Mouse (Mus musculus) E14TG2a.4 (cell line): ENCODE results near the gene Antxr2.

Experiments used
- CTCF ChIP-seq: conservative IDR thresholded peaks from 2 replicates; pipeline ENCODE4 v1.5.1; 2014; ENCODE audit warnings: low read length
- NANOG ChIP-seq: IDR thresholded peaks from 2 replicates; pipeline ENCODE4 v1.6.1; 2014; ENCODE audit warnings: borderline replicate concordance, low read length, mixed read lengths
- POU5F1 ChIP-seq: IDR thresholded peaks from 2 replicates; pipeline ENCODE4 v1.6.1; 2014; ENCODE audit warnings: low read length, borderline replicate concordance

DNA sequence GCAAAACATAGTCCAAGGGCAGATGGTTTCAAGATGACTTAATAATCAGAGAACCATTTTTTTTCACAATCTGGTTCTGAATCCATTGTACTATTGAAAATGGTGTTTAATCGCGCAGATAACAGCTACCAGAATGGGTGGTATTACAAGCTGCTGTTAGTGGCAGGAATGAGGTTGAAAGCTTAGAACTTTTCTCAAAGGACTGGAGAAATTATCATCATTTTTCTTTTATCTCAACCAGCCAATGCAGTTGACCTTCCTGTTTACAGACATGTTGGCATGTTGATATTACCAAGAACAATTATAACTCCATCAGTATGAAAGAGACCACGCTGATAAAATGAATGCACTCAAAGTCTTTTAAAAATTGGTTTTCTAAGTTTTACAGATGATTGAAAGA, 163.9 kb downstream of the Antxr2 start:
- TF ChIP-seq CTCF (no peak), NANOG (no peak), POU5F1 (no peak)
